Mouse (Mus musculus) neural tube, embryonic 11.5 days (tissue): ENCODE measurements at regions not wholly inside any gene's neighbourhood (a gene's known extent, or its start where the extent isn't known, plus 50 kb on each side); places are given as distances from the start of the nearest gene placed in this dataset.

Source experiments
- ATAC-seq: fragments of 200-750 bp; cut with Nextera tagmentation; 2 replicates; pipeline ENCODE4 v1.8.0; 2017; ENCODE audit warnings: moderate number of reproducible peaks, mild to moderate bottlenecking, moderate TSS enrichment, moderate library complexity; ENCODE audit not compliant: insufficient read depth, low FRiP score, low TSS enrichment
- DNase-seq: peaks from one replicate; pipeline ENCODE4 v3.0.0-alpha.2; 2015; ENCODE audit warnings: low spot score
- H3K27ac ChIP-seq: fragments of 300-500 bp; sonication (generic); 2 replicates; pipeline ENCODE4 v1.5.1; 2014; ENCODE audit warnings: low read depth, mild to moderate bottlenecking, low read length
- H3K27me3 ChIP-seq: fragments of 300-500 bp; sonication (generic); 2 replicates; pipeline ENCODE4 v1.6.1; 2014; ENCODE audit warnings: mild to moderate bottlenecking, low read length, mixed read lengths; ENCODE audit not compliant: control insufficient read depth, insufficient read depth
- H3K36me3 ChIP-seq: fragments of 300-500 bp; sonication (generic); 2 replicates; pipeline ENCODE4 v1.6.1; 2014; ENCODE audit warnings: mild to moderate bottlenecking, low read length, moderate library complexity, mixed read lengths; ENCODE audit not compliant: control insufficient read depth, insufficient read depth
- H3K4me1 ChIP-seq: fragments of 300-500 bp; sonication (generic); 2 replicates; pipeline ENCODE4 v1.6.1; 2014; ENCODE audit warnings: low read length, mixed read lengths; ENCODE audit not compliant: control insufficient read depth, insufficient read depth
- H3K4me2 ChIP-seq: fragments of 300-500 bp; sonication (generic); 2 replicates; pipeline ENCODE4 v1.6.1; 2014; ENCODE audit warnings: low read depth, mild to moderate bottlenecking, moderate library complexity
- H3K4me3 ChIP-seq: fragments of 300-500 bp; sonication (generic); 2 replicates; pipeline ENCODE4 v1.5.1; 2014; ENCODE audit warnings: low read depth, low read length
- H3K9ac ChIP-seq: fragments of 300-500 bp; sonication (generic); 2 replicates; pipeline ENCODE4 v1.6.1; 2014; ENCODE audit warnings: mild to moderate bottlenecking, low read length
- H3K9me3 ChIP-seq: fragments of 300-500 bp; sonication (generic); 2 replicates; pipeline ENCODE4 v1.6.1; 2016; ENCODE audit warnings: low read length; ENCODE audit not compliant: control insufficient read depth
- WGBS: fragments of 180-500 bp; shearing (Covaris S2); extraction: QIAGEN DNeasy Blood & Tissue Kit; methylation state at CpG from one replicate; pipeline ENCODE4 v1.1.7; 2014; 5-methylcytosine and 5-hydroxymethylcytosine counted together

- ATAC-seq (no peak), DNase-seq (no peak)
- Histone ChIP-seq H3K4me1 (no peaks in the 10 kb centered on the region), H3K4me3 (no peak overlapping the region), H3K27ac (no peak overlapping the region), H3K9ac (no peak overlapping the region), H3K4me2 (no peak overlapping the region), H3K27me3 (no peaks in the 10 kb centered on the region), H3K9me3 (no peaks in the 10 kb centered on the region), H3K36me3 (no peaks in the 10 kb centered on the region)
- WGBS = 92% methylated on average over 1 of the region's 1 CpGs
Observed at GRCm38 (mm10) chr15:38402762-38403161, 977.4 kb downstream of the 4930447A16Rik start.

- DNase-seq = no peak
- Histone ChIP-seq H3K4me2 (no peak overlapping the region), H3K4me1 (no peaks in the 10 kb centered on the region), H3K9me3 (no peaks in the 10 kb centered on the region), H3K27me3 (no peaks in the 10 kb centered on the region), H3K9ac (no peak overlapping the region), H3K27ac (no peak overlapping the region), H3K4me3 (no peak overlapping the region), H3K36me3 (no peaks in the 10 kb centered on the region)
- 76% methylated on average over 6 of the region's 6 CpGs for WGBS
- ATAC-seq = no peak
Observed at GRCm38 (mm10) chr15:38403760-38404375, 978.5 kb downstream of the 4930447A16Rik start.

DNA sequence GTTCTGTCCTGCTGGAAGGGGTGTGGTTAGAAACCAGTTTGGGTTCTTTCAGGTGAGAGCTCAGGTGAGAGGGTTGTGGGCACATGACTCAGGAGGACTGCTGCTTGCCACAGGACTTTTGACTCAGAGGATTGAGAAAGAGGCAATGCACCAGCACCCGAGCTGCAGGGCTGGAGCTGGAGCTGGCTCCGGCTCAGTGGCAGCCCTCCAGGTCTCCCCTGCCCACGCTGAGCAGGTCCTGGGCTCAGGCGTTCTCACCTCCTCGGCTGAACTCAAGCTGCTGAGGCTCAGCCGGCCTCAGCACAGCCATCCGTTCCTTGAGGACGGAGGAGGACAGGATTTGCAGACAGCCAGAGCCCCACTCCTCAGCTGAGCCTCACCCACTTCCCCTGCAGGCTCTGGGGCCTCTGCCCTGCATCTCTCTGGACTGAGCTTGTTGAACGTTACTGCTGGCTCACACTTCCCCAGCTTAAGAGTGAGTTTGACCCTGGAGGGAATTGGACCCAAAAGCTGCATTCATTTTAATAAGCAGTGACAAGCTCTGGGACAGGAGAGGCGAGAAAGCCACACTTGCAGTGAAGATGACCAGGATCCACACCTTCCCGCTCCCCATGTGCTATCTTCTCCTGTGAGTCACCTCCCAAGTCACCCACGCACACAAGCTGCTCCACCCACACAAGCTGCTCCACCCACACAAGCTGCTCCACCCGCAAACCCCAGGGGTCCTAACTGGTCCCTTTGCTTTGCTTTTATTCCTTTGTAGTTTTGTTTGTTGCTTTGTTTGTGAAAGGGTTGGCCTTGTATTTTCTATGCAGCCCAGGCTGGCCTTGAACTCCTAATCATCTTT lies 981.0 kb downstream of the 4930447A16Rik start:
- Histone ChIP-seq H3K9ac (no peak overlapping the region; the same call in 1 of the 2 replicates), H3K4me1 (no peaks in the 10 kb centered on the region), H3K4me3 (no peak overlapping the region), H3K36me3 (no peaks in the 10 kb centered on the region), H3K9me3 (no peaks in the 10 kb centered on the region), H3K4me2 (no peak overlapping the region), H3K27me3 (no peaks in the 10 kb centered on the region), H3K27ac (no peak overlapping the region)
- WGBS = 57% methylated on average over 13 of the region's 13 CpGs
- DNase-seq (no peak), ATAC-seq (no peak)

DNA sequence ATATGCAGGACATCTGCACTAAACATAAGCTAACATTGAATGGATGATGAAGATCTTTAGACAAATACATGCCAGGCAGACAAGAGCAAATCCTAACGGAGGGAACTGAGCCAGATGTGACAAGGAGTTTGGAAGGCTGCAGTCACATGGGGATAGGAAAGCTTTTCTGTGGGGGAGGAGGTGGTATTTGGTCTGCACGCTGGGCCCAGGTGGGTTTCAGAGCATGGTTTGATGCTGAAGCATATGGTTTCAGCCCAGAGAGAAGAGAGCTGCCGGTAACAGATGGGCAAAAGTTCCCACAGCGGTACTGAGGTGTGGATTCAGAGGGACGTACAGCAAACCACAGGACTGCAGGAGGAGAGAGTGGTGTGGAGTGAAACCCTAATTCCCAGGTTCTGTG lies 982.1 kb downstream of the 4930447A16Rik start:
- Histone ChIP-seq H3K9me3 (no peaks in the 10 kb centered on the region), H3K27ac (no peak overlapping the region), H3K36me3 (no peaks in the 10 kb centered on the region), H3K4me3 (no peak overlapping the region), H3K4me2 (no peak overlapping the region), H3K4me1 (no peaks in the 10 kb centered on the region), H3K27me3 (no peaks in the 10 kb centered on the region), H3K9ac (no peak overlapping the region)
- 63% methylated on average over 5 of the region's 5 CpGs for WGBS
- DNase-seq (no peak), ATAC-seq (no peak)

- no peak for DNase-seq
Observed at GRCm38 (mm10) chr15:38409168-38409567, 983.8 kb downstream of the 4930447A16Rik start.

DNA sequence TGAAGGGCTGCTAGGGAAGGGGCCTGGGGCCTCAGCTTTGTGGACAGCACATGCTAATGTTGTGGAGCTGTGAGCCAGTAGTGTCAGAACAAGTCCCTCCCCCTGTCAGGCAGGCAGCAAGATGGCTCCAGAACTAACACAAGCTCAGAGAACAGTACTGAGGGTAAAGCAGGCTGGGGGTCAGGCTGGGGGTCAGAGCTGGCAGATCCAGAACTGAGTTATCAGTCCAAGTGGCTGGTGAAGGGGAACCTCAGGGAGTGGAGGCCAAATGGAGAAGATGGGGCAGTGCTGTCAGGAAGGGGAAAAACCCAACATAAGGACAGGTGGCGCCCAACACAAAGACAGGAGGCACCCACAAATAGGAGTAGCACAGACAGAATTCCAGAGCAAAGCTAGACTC lies 985.1 kb downstream of the 4930447A16Rik start:
- Histone ChIP-seq H3K27ac (no peak overlapping the region), H3K4me3 (no peak overlapping the region), H3K9ac (no peak overlapping the region), H3K4me2 (no peak overlapping the region), H3K36me3 (no peaks in the 10 kb centered on the region), H3K4me1 (no peaks in the 10 kb centered on the region), H3K27me3 (no peaks in the 10 kb centered on the region), H3K9me3 (no peaks in the 10 kb centered on the region)
- no peak for DNase-seq
- no peak for ATAC-seq
- WGBS = 85% methylated on average over 1 of the region's 1 CpGs

More at GRCm38 (mm10) chr15:38409168-38409567, 983.8 kb downstream of the 4930447A16Rik start:
- 75% methylated on average over 4 of the region's 4 CpGs for WGBS
- Histone ChIP-seq H3K4me3 (no peak overlapping the region), H3K4me1 (no peaks in the 10 kb centered on the region), H3K36me3 (no peaks in the 10 kb centered on the region), H3K9me3 (no peaks in the 10 kb centered on the region), H3K9ac (no peak overlapping the region), H3K4me2 (no peak overlapping the region), H3K27ac (no peak overlapping the region), H3K27me3 (no peaks in the 10 kb centered on the region)
- ATAC-seq = no peak

DNA sequence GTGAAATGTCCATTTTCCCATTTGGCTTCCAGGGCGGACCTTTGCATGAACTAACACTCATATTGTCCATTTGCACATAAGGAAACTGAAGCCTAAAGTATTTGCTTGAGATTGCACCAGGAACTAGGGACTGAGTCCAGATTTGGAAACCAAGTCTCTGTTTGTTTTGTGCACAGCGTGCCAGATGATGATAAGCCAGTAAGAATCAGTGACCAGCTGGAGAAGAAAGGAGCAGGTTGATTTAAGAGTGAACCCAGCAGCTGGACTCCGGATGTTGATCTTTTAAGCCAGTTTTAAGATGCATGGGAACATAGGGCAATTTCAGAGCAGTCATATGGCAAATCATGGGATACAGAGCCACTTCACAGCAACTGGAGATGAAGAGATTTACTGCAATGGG lies 987.1 kb downstream of the 4930447A16Rik start:
- H3K9me3 ChIP-seq = no peaks in the 10 kb centered on the region
- 79% methylated on average over 3 of the region's 3 CpGs for WGBS
- DNase-seq (no peak), ATAC-seq (no peak)
- H3K27ac ChIP-seq = no peak overlapping the region
- no peak overlapping the region for H3K4me3 ChIP-seq
- H3K27me3 ChIP-seq = no peaks in the 10 kb centered on the region
- no peak overlapping the region for H3K9ac ChIP-seq
- H3K36me3 ChIP-seq = no peaks in the 10 kb centered on the region
- H3K4me1 ChIP-seq = no peaks in the 10 kb centered on the region
- no peak overlapping the region for H3K4me2 ChIP-seq

- Histone ChIP-seq H3K27ac (no peak overlapping the region), H3K9ac (no peak overlapping the region), H3K36me3 (no peaks in the 10 kb centered on the region), H3K4me3 (no peak overlapping the region), H3K9me3 (no peaks in the 10 kb centered on the region), H3K4me2 (no peak overlapping the region), H3K27me3 (no peaks in the 10 kb centered on the region), H3K4me1 (no peaks in the 10 kb centered on the region)
- DNase-seq = no peak
- 91% methylated on average over 6 of the region's 6 CpGs for WGBS
- no peak for ATAC-seq
Observed at GRCm38 (mm10) chr15:38413329-38413728, 988.0 kb downstream of the 4930447A16Rik start.
